8 mouse cellular contexts compared by ENCODE assay signal in genomic region chr19:46503351-46504084, GRCm38 (mm10). TPM values are rescaled to one million over a fixed set of nuclear protein-coding genes. Genes with fewer than 3 reads are reported as not detected.
A peak's percentile ranks its signal among the peaks of the same experiment; 100 is the strongest.
DNase-seq lines count a peak whose midpoint lies in the region; ATAC-seq lines count a peak whose summit lies in the region.

No protein-coding gene starts in this region.

- WGBS in embryonic facial prominence, embryonic 13.5 days: under 1% methylated on average over 21 of the region's 21 CpGs
- under 1% methylated on average over 21 of the region's 21 CpGs for WGBS in heart, embryonic 13.5 days
- WGBS in kidney, embryonic 16.5 days: 0% methylated on average over 21 of the region's 21 CpGs

- peaks cover 58% of the 10 kb centered on the region for H3K4me1 ChIP-seq in embryonic facial prominence, embryonic 13.5 days
- peaks cover 52% of the 10 kb centered on the region for H3K4me1 ChIP-seq in heart, embryonic 13.5 days
- peaks cover 50% of the 10 kb centered on the region for H3K4me1 ChIP-seq in kidney, embryonic 16.5 days (ENCODE audit: insufficient read depth, low read length)

- peak; percentile 65 for ATAC-seq in embryonic facial prominence, embryonic 13.5 days (ENCODE audit: insufficient number of reproducible peaks, insufficient read depth, low FRiP score, low TSS enrichment, low read depth)
- peak; percentile 14; the same call in 1 of the 2 replicates for ATAC-seq in heart, embryonic 13.5 days (ENCODE audit: extremely low read depth, insufficient number of reproducible peaks, low FRiP score, low TSS enrichment)
- ATAC-seq in kidney, embryonic 16.5 days (ENCODE audit: low FRiP score, low TSS enrichment): peak; percentile 41
- no peak for ATAC-seq in frontal cortex, adult (ENCODE audit: low TSS enrichment)

- peaks cover 37% of the 10 kb centered on the region for H3K36me3 ChIP-seq in embryonic facial prominence, embryonic 13.5 days
- H3K36me3 ChIP-seq in heart, embryonic 13.5 days: peaks cover 36% of the 10 kb centered on the region
- H3K36me3 ChIP-seq in kidney, embryonic 16.5 days (ENCODE audit: insufficient read depth, low read length): peaks cover 26% of the 10 kb centered on the region

- H3K27ac ChIP-seq in embryonic facial prominence, embryonic 13.5 days: peak overlapping the region; percentile 99
- H3K27ac ChIP-seq in heart, embryonic 13.5 days (replicated peaks): peak overlapping the region; percentile 100
- peak overlapping the region; percentile 100 for H3K27ac ChIP-seq in kidney, embryonic 16.5 days (ENCODE audit: low read length)

- peak overlapping the region; percentile 89 for H3K4me3 ChIP-seq in embryonic facial prominence, embryonic 13.5 days
- peak overlapping the region; percentile 79 for H3K4me3 ChIP-seq in heart, embryonic 13.5 days
- H3K4me3 ChIP-seq in kidney, embryonic 16.5 days (ENCODE audit: low read length): peak overlapping the region; percentile 93

- no peaks in the 10 kb centered on the region for H3K9me3 ChIP-seq in embryonic facial prominence, embryonic 13.5 days
- no peaks in the 10 kb centered on the region for H3K9me3 ChIP-seq in heart, embryonic 13.5 days
- H3K9me3 ChIP-seq in kidney, embryonic 16.5 days (ENCODE audit: low read length): no peaks in the 10 kb centered on the region

- DNase-seq in CD4-positive, CD25-positive, alpha-beta regulatory T cell, adult 2 months (ENCODE audit: low read depth, low spot score): peak; percentile 88
- peak; percentile 85 for DNase-seq in T-cell, adult 2 months (ENCODE audit: low spot score)
- peak; percentile 91 for DNase-seq in lung, postnatal 36 days
- DNase-seq in retina, postnatal 1 day: peak; percentile 78

- H3K9ac ChIP-seq in embryonic facial prominence, embryonic 13.5 days: peak overlapping the region; percentile 95
- peak overlapping the region; percentile 99 for H3K9ac ChIP-seq in heart, embryonic 13.5 days
- peak overlapping the region; percentile 99 for H3K9ac ChIP-seq in kidney, embryonic 16.5 days (replicated peaks; ENCODE audit: low read length)

- H3K4me2 ChIP-seq in embryonic facial prominence, embryonic 13.5 days: peak overlapping the region; percentile 98
- H3K4me2 ChIP-seq in heart, embryonic 13.5 days: peak overlapping the region; percentile 88
- peak overlapping the region; percentile 79 for H3K4me2 ChIP-seq in kidney, embryonic 16.5 days (replicated peaks; ENCODE audit: low read depth, low read length)

- H3K27me3 ChIP-seq in embryonic facial prominence, embryonic 13.5 days: no peaks in the 10 kb centered on the region
- no peaks in the 10 kb centered on the region for H3K27me3 ChIP-seq in heart, embryonic 13.5 days (replicated peaks)
- no peaks in the 10 kb centered on the region for H3K27me3 ChIP-seq in kidney, embryonic 16.5 days (ENCODE audit: insufficient read depth, low read length)

RNA-seq across cellular contexts. Expression of gene Trim8, which starts 2.0 kb away (rescaled TPM):
- 16.7 and 17.6 TPM in 2 replicates for polyA plus RNA-seq in embryonic facial prominence, embryonic 13.5 days (2015; fragmentation: Nextera tagmentation; extraction: Ambion mirVana)
- polyA plus RNA-seq in heart, embryonic 13.5 days (2015; fragmentation: Nextera tagmentation; extraction: Ambion mirVana): 13.2 and 13.9 TPM in 2 replicates
- polyA plus RNA-seq in kidney, embryonic 16.5 days (2015; fragmentation: Nextera tagmentation; extraction: Ambion mirVana): 22.2 and 26.0 TPM in 2 replicates
